Mouse (Mus musculus) lung, adult 2 months (tissue): ENCODE data around the gene Arl15. TPM values are rescaled to one million over a fixed set of nuclear protein-coding genes. Genes with fewer than 3 reads are reported as not detected.

Experiments used
- DNase-seq: peaks from one replicate; pipeline ENCODE4 v3.0.0; 2022
- H3K4me1 ChIP-seq: fragments of 200-500 bp; 2 replicates; pipeline ENCODE4 v1.6.1; 2011; ENCODE audit warnings: low read length; ENCODE audit not compliant: control insufficient read depth, insufficient read depth
- H3K4me3 ChIP-seq: fragments of 200-500 bp; replicated peaks from 2 replicates; pipeline ENCODE3; 2011; ENCODE audit warnings: low read depth, mild to moderate bottlenecking, control low read depth, low read length; ENCODE audit errors: extremely low read depth
- CTCF ChIP-seq: fragments of 200-500 bp; IDR thresholded peaks from 2 replicates; pipeline ENCODE4 v1.5.1; 2011; ENCODE audit warnings: mild to moderate bottlenecking, low read length, control low read depth; ENCODE audit not compliant: insufficient read depth
- POLR2A ChIP-seq: fragments of 200-500 bp; IDR thresholded peaks from 2 replicates; pipeline ENCODE4 v1.6.1; 2011; ENCODE audit warnings: low read depth, mild to moderate bottlenecking, control low read depth, low read length, borderline replicate concordance; ENCODE audit errors: extremely low read depth
- WGBS: fragments of 180-500 bp; shearing (Covaris S2); methylation state at CpG from one replicate; pipeline ENCODE4 v1.1.7; 2018; 5-methylcytosine and 5-hydroxymethylcytosine counted together
- polyA plus RNA-seq: library from polyadenylated mRNA; depleted of rRNA; stranded (reverse); fragments of >200 nt; gene quantifications from 2 replicates; pipeline ENCODE4 v1.2.3, GENCODE M21; 2012

Gene Arl15
- polyA plus RNA-seq, 1 experiment: 15.1 TPM

- DNase-seq: no peak
- Histone ChIP-seq H3K4me1 (no peaks in the 10 kb centered on the region), H3K4me3 (no peak overlapping the region)
- TF ChIP-seq POLR2A (no peak), CTCF (no peak)
- 87% methylated on average over 9 of the region's 9 CpGs for WGBS
These were observed 282.9 kb downstream of the Arl15 start for GRCm38 (mm10) chr13:114077181-114077580.

- H3K4me3 ChIP-seq: no peak overlapping the region
- H3K4me1 ChIP-seq: no peaks in the 10 kb centered on the region
- no peak for DNase-seq
- no peak for TF ChIP-seq CTCF
- TF ChIP-seq POLR2A: no peak
- WGBS: 62% methylated on average over 17 of the region's 17 CpGs
These were observed 283.4 kb downstream of the Arl15 start for GRCm38 (mm10) chr13:114077584-114078270.

GRCm38 (mm10) chr13:114078851-114079250 lies 284.5 kb downstream of the Arl15 start:
- WGBS: 96% methylated on average over 4 of the region's 4 CpGs
- DNase-seq: no peak
- TF ChIP-seq CTCF (no peak), POLR2A (no peak)
- no peak overlapping the region for H3K4me3 ChIP-seq
- H3K4me1 ChIP-seq: no peaks in the 10 kb centered on the region

GRCm38 (mm10) chr13:114079751-114080150 lies 285.4 kb downstream of the Arl15 start:
- no peak for TF ChIP-seq POLR2A
- TF ChIP-seq CTCF: no peak
- DNase-seq: no peak
- Histone ChIP-seq H3K4me3 (no peak overlapping the region), H3K4me1 (no peaks in the 10 kb centered on the region; the same call in 1 of the 2 replicates)
- WGBS: 92% methylated on average over 6 of the region's 6 CpGs

GRCm38 (mm10) chr13:114080491-114080890 lies 286.2 kb downstream of the Arl15 start:
- TF ChIP-seq CTCF (no peak), POLR2A (no peak)
- Histone ChIP-seq H3K4me3 (no peak overlapping the region), H3K4me1 (no peaks in the 10 kb centered on the region; the same call in 1 of the 2 replicates)
- WGBS: 95% methylated on average over 8 of the region's 8 CpGs
- no peak for DNase-seq

GRCm38 (mm10) chr13:114083570-114084138 lies 289.3 kb downstream of the Arl15 start:
- Histone ChIP-seq H3K4me3 (no peak overlapping the region), H3K4me1 (no peaks in the 10 kb centered on the region; the same call in 1 of the 2 replicates)
- no peak for DNase-seq
- TF ChIP-seq POLR2A (no peak), CTCF (no peak)
- 57% methylated on average over 3 of the region's 3 CpGs for WGBS

GRCm38 (mm10) chr13:114085442-114085841 lies 291.1 kb downstream of the Arl15 start:
- DNase-seq: no peak
- 85% methylated on average over 8 of the region's 8 CpGs for WGBS
- no peak overlapping the region for H3K4me3 ChIP-seq
- TF ChIP-seq CTCF (no peak), POLR2A (no peak)
- no peaks in the 10 kb centered on the region; the same call in 1 of the 2 replicates for H3K4me1 ChIP-seq

GRCm38 (mm10) chr13:114086325-114086724 lies 292.0 kb downstream of the Arl15 start:
- TF ChIP-seq CTCF (no peak), POLR2A (no peak)
- 44% methylated on average over 5 of the region's 5 CpGs for WGBS
- no peak for DNase-seq
- H3K4me3 ChIP-seq: no peak overlapping the region
- no peaks in the 10 kb centered on the region; the same call in 1 of the 2 replicates for H3K4me1 ChIP-seq

GRCm38 (mm10) chr13:114086801-114087200 lies 292.5 kb downstream of the Arl15 start:
- no peak for TF ChIP-seq POLR2A
- TF ChIP-seq CTCF: no peak
- Histone ChIP-seq H3K4me1 (no peaks in the 10 kb centered on the region; the same call in 1 of the 2 replicates), H3K4me3 (no peak overlapping the region)
- WGBS: 89% methylated on average over 5 of the region's 5 CpGs
- no peak for DNase-seq

- TF ChIP-seq POLR2A (no peak), CTCF (no peak)
- Histone ChIP-seq H3K4me3 (no peak overlapping the region), H3K4me1 (no peaks in the 10 kb centered on the region; the same call in 1 of the 2 replicates)
- no peak for DNase-seq
- 87% methylated on average over 10 of the region's 10 CpGs for WGBS
These were observed 293.6 kb downstream of the Arl15 start for GRCm38 (mm10) chr13:114087696-114088465.
